Mouse (Mus musculus): ENCODE results near the gene Gm5039. TPM values are rescaled to one million over a fixed set of nuclear protein-coding genes. Genes with fewer than 3 reads are reported as not detected.
"Not testable (repeated sequence)": the region's sequence is repeated elsewhere in the genome, so short reads cannot be mapped to it uniquely, and the experiment has no call there.

Gm5039 gene
- not detected in 2 replicates for polyA plus RNA-seq (2012; ENCODE audit: insufficient read depth, insufficient read length, low replicate concordance, missing spikeins)

DNA sequence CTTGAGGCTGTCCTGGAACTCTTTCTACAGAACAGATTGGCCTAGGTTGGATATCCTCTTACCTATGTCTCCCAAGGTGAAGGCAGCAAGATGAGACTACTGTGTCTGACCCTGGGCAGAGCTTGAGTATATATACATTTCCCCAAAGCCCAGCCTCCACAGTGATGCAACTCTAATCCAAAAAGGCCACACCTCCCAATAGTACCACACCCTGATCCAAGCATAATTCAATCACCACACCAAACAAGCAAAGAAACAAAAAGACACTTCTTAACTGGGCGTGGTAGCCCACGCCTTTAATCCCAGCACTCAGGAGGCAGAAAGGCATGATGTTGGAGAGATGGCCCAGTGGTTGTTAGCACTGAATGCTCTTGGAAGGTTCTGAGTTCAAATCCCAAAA, at the start of gene Gm5039:
TSS of gene Gm5039 (minus strand) at position 101 of the 400 bp plus-strand sequence.
- 93% methylated on average over 2 of the region's 2 CpGs for WGBS
- H3K4me1 ChIP-seq (ENCODE audit: control insufficient read depth, insufficient read depth, low read length); H3K4me3 ChIP-seq (ENCODE audit: insufficient read depth, low read depth, low read length); H3K27ac ChIP-seq (ENCODE audit: insufficient read depth, low read depth, low read length): not testable (repeated sequence)

GRCm38 (mm10) chr12:88372018-88372417, 48.2 kb upstream of the Gm5039 start:
- H3K4me3 ChIP-seq (ENCODE audit: insufficient read depth, low read depth, low read length): no peak overlapping the region
- 87% methylated on average over 5 of the region's 5 CpGs for WGBS
- H3K27ac ChIP-seq (ENCODE audit: insufficient read depth, low read depth, low read length): no peak overlapping the region
- H3K4me1 ChIP-seq (ENCODE audit: control insufficient read depth, insufficient read depth, low read length): peaks cover 5% of the 10 kb centered on the region
- no peak for TF ChIP-seq POLR2A (IDR thresholded peaks at IDR 0.05; ENCODE audit: insufficient read depth, low read depth, low read length)
- TF ChIP-seq CTCF (IDR thresholded peaks at IDR 0.05; ENCODE audit: insufficient read depth, low read depth, low read length): no peak

- not testable (repeated sequence) for H3K27ac ChIP-seq (ENCODE audit: insufficient read depth, low read depth, low read length); H3K4me3 ChIP-seq (ENCODE audit: insufficient read depth, low read depth, low read length); H3K4me1 ChIP-seq (ENCODE audit: control insufficient read depth, insufficient read depth, low read length)
- WGBS: 4% methylated on average over 1 of the region's 1 CpGs
These were observed 46.5 kb upstream of the Gm5039 start for GRCm38 (mm10) chr12:88370321-88370720.

- not testable (repeated sequence) for H3K4me1 ChIP-seq (ENCODE audit: control insufficient read depth, insufficient read depth, low read length); H3K27ac ChIP-seq (ENCODE audit: insufficient read depth, low read depth, low read length); H3K4me3 ChIP-seq (ENCODE audit: insufficient read depth, low read depth, low read length)
- 80% methylated on average over 4 of the region's 4 CpGs for WGBS
These were observed 45.9 kb upstream of the Gm5039 start for GRCm38 (mm10) chr12:88369690-88370089.

- Histone ChIP-seq H3K4me1 (ENCODE audit: control insufficient read depth, insufficient read depth, low read length) (0 out of 2 replicates have a peak, but pooled peaks cover 4% of the 10 kb centered on the region), H3K27ac (ENCODE audit: insufficient read depth, low read depth, low read length) (no peak overlapping the region), H3K4me3 (ENCODE audit: insufficient read depth, low read depth, low read length) (no peak overlapping the region)
- 65% methylated on average over 4 of the region's 4 CpGs for WGBS
- TF ChIP-seq CTCF (IDR thresholded peaks at IDR 0.05; ENCODE audit: insufficient read depth, low read depth, low read length) (no peak), POLR2A (IDR thresholded peaks at IDR 0.05; ENCODE audit: insufficient read depth, low read depth, low read length) (no peak)
These were observed 44.8 kb upstream of the Gm5039 start for GRCm38 (mm10) chr12:88368618-88369017.

DNA sequence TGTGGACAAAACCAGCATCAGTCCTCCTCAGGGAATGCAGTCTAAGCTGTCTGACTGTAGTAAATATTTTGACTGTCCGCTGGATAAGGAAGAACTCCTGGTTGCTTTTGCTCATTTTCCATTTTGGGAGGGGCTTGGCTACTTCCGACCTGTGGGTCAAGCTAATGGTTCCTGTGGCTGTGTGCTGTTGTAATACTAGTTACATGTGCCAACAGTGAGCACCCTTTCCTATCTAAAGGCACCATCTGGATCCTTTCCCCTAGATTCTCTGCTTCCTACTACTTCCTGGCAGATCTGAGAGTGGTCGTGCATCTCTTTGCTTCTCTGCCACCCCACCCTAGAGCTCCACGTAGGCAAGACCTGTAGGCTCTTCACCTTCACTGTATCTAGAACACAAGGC, 43.8 kb upstream of the Gm5039 start:
- TF ChIP-seq POLR2A (IDR thresholded peaks at IDR 0.05; ENCODE audit: insufficient read depth, low read depth, low read length) (no peak), CTCF (IDR thresholded peaks at IDR 0.05; ENCODE audit: insufficient read depth, low read depth, low read length) (no peak)
- Histone ChIP-seq H3K27ac (ENCODE audit: insufficient read depth, low read depth, low read length) (no peak overlapping the region), H3K4me1 (ENCODE audit: control insufficient read depth, insufficient read depth, low read length) (0 out of 2 replicates have a peak, but pooled peaks cover 4% of the 10 kb centered on the region), H3K4me3 (ENCODE audit: insufficient read depth, low read depth, low read length) (no peak overlapping the region)
- WGBS: 88% methylated on average over 4 of the region's 4 CpGs

GRCm38 (mm10) chr12:88361120-88361445, 37.3 kb upstream of the Gm5039 start:
- WGBS: 47% methylated on average over 9 of the region's 9 CpGs
- no peak for TF ChIP-seq POLR2A (IDR thresholded peaks at IDR 0.05; ENCODE audit: insufficient read depth, low read depth, low read length)
- TF ChIP-seq CTCF (IDR thresholded peaks at IDR 0.05; ENCODE audit: insufficient read depth, low read depth, low read length): no peak
- Histone ChIP-seq H3K4me1 (ENCODE audit: control insufficient read depth, insufficient read depth, low read length) (no peaks in the 10 kb centered on the region), H3K4me3 (ENCODE audit: insufficient read depth, low read depth, low read length) (peak overlapping the region; percentile 89), H3K27ac (ENCODE audit: insufficient read depth, low read depth, low read length) (peak overlapping the region; percentile 70)

DNA sequence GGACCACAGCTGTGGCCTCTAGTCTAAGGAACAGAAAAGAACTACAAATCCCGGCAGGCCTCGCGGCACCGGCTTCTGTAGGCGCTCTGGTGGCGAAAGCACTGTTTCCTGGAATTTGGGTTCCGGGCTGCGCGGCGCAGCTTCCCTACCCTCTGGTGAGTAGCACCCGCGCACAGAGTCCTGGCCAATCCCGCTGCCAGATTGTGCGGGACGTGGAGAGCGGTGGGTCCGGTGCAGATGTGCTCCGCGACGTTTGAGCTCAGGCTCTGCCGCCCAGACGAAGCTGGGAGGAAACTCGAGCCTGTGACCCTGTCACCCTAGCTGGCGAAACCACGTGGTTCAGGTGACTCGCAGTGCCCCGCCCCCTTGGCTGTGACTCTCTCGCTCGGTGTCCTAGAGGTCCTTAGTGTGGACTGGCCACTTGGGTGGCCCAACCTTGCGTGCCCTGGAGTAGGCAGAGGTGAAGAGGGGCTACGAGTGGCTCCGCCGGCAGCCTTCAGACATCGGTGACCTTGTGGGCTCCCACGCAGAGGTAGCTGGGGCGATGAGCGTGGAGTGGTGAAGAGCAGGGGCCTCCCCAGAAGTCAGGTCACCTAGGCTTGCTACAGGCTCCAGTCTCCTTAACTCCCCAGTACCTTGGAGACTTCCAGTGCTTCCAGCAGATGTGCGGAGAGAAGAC, 36.8 kb upstream of the Gm5039 start, which contains the start of gene Adck1:
TSS of gene Adck1 (plus strand) at position 114 of the 679 bp plus-strand sequence.
- WGBS: under 1% methylated on average over 38 of the region's 38 CpGs
- peak within 1 kb of the TSS; percentile 70 for H3K27ac ChIP-seq (ENCODE audit: insufficient read depth, low read depth, low read length)
- peak within 1 kb of the TSS; percentile 89 for H3K4me3 ChIP-seq (ENCODE audit: insufficient read depth, low read depth, low read length)
- TF ChIP-seq POLR2A (IDR thresholded peaks at IDR 0.05; ENCODE audit: insufficient read depth, low read depth, low read length): peak; percentile 31; the same call in 1 of the 2 replicates
- TF ChIP-seq CTCF (IDR thresholded peaks at IDR 0.05; ENCODE audit: insufficient read depth, low read depth, low read length): no peak
- no peaks in the 10 kb centered on the region for H3K4me1 ChIP-seq (ENCODE audit: control insufficient read depth, insufficient read depth, low read length)

DNA sequence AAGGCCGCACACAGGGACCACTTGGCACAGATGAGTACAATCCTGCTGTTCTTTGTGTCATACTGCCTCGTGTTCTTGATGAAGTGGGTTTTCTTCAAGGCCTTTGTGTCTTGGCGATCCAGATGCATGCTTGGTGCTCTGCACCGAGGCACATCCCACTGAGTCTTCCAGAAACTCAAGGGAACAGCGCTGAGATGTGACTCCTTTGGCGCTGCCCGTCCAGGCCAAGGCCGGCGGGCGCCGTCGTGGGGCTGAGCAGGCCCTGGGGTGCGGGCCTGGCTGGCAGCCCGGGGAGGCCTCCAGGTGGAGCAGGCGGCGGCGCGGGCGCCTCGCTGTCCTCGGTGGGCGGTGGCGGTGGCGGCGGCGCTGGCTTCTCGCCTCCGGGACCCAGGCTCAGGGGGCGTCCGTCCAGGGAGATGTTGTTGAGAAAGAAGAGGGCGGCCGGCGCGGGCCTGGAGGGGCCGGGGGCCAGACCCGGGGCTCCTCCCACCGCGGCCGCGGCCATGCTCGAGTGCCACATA, 30.4 kb upstream of the Gm5039 start:
- no peak for TF ChIP-seq POLR2A (IDR thresholded peaks at IDR 0.05; ENCODE audit: insufficient read depth, low read depth, low read length)
- no peak for TF ChIP-seq CTCF (IDR thresholded peaks at IDR 0.05; ENCODE audit: insufficient read depth, low read depth, low read length)
- Histone ChIP-seq H3K4me1 (ENCODE audit: control insufficient read depth, insufficient read depth, low read length) (peaks cover 3% of the 10 kb centered on the region; the same call in 1 of the 2 replicates), H3K27ac (ENCODE audit: insufficient read depth, low read depth, low read length) (no peak overlapping the region), H3K4me3 (ENCODE audit: insufficient read depth, low read depth, low read length) (peak overlapping the region; percentile 36)
- WGBS: 16% methylated on average over 41 of the region's 41 CpGs

GRCm38 (mm10) chr12:88341286-88341685, 17.5 kb upstream of the Gm5039 start:
- not testable (repeated sequence) for H3K4me1 ChIP-seq (ENCODE audit: control insufficient read depth, insufficient read depth, low read length); H3K27ac ChIP-seq (ENCODE audit: insufficient read depth, low read depth, low read length); H3K4me3 ChIP-seq (ENCODE audit: insufficient read depth, low read depth, low read length)
- 31% methylated on average over 2 of the region's 2 CpGs for WGBS

DNA sequence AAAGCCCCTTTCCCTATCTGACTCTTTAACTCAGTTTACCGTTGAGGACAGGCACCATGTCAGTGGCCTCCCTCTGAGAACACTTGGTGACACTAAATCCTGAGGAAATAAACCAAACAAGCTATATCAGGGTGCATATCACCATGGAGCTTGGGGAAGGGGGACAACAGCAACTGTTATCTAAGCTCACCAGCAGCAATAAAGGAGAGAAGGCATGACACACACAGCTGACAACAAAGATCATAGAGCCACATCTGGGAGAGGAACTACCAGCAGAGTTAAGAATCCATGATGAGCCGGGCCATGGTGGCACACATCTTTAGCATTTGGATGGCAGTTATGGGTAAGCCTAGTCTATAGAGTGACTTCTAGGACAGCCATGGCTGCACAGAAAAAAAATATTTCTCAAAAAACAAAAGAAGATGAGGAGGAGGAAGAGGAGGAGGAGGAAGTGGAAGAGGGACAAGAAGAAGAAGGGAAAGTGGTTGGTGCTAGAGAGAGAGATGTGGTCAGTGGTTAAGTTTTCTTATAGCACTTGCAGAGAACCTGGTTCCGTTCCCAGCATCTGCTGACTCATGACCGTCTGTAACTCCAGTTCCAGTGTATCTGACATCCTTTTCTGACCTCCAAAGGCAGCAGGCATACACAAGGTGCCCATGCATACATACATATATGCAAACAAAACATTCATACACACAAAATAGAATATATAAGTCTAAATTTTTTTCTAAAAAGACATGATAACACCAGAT, 13.0 kb upstream of the Gm5039 start:
- WGBS: 83% methylated on average over 4 of the region's 4 CpGs
- H3K27ac ChIP-seq (ENCODE audit: insufficient read depth, low read depth, low read length); H3K4me1 ChIP-seq (ENCODE audit: control insufficient read depth, insufficient read depth, low read length); H3K4me3 ChIP-seq (ENCODE audit: insufficient read depth, low read depth, low read length): not testable (repeated sequence)

Measured in olfactory bulb, adult 2 months (tissue).